Mouse (Mus musculus): ENCODE measurements around the gene Fosl1.

Gene Fosl1

DNA sequence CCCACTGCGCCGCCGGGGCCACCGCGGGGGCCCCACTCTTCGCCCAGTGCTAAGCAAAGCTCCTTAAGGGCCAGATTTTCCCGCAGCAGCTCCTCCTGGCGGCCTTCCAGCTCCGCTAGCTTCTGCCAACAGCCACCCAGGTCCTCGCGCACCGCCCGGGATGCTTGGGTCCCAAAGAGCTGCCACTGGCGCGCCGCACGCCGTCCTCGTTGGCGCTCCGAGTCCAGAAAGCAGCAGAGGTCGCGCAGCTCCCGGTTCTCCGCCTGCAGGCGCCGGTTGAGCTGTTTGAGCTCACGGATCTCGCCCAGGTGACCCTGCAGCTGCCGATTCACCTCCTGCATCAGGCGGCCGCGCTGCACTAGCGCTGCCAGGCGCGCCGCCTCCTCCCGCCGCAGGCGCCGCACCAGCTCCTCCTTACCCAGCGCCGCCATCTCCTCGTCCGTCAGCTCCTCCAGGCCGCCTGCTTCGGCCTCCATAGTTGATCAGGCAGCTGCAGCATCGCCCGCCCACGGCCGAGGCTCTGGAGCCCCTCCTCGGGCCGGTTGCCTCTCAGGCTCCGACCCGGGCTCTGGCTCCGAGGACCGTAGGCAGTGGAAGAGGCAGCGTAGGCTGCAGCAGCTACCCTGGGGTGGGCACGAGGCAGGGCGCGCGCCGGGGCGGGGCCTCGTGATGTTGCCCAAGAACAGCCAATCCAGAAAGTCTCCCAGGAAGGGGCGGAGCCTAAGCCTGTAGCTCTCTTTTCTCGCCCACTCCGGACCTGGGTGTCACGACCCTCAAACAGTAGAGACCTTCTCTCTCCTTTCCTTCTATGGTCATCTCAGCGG, 9.8 kb downstream of the Fosl1 start:
- peak; percentile 74 for ATAC-seq (ENCODE audit: low TSS enrichment)

DNA sequence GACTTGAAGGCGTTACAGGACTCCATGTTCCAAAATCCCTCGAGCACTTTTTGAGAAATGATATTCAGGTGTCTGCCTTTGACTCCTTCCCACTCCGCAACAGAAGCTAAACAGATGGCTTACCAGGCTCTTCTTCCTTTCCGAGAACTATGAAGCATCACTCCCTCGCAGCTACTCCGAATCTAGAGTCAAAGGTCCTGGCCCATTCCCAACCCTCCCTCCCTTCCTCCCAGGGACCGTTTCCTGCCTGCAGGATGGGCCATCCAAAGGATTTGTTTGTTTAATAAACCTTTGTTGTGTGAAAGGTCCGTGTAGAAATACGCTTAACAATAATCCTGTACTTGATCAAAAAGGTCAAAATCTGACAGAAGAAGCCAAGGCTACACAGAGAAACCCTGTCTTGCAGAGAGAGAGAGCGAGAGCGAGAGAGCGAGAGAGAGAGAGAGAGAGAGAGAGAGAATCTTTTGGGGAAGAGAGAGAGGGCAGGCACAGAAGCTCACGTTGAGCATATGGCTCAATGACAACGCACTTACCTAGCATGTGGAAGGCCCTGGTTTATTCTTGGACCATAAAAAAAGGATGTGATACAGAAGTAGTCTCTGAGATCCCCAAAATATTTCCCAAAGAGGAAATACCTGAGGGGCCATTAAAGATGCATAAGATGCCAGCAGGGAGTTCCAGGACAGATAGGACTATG, 10.5 kb downstream of the Fosl1 start, which contains the start of gene Ccdc85b:
TSS of gene Ccdc85b (minus strand) at position 149 of the 697 bp plus-strand sequence.
- 0 out of 2 replicates have a peak, but pooled peaks have one; percentile 3 for ATAC-seq (ENCODE audit: low TSS enrichment)

DNA sequence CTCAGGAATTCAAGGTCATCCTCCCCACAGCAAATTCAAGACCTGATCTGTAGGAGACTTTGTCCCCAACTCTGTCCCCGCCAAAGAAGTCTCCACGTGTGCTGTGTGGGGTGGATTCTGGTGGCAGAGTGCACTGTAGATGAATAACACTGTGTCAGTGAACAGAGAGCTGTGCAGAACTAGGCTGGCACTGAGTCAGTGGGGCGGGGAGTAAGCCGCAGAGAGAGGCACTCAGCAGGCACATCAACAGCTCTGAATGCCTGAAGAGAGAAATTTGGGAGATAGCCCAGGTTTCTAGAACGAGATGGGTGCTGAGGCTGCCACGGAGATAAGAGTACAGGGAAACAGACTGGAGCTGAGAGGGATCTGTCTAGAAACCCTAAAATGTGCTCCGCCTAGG, 11.7 kb downstream of the Fosl1 start:
- ATAC-seq (ENCODE audit: low TSS enrichment) = peak; percentile 28; the same call in 1 of the 2 replicates

- ATAC-seq (ENCODE audit: low TSS enrichment) = no peak
These were observed 12.5 kb downstream of the Fosl1 start for GRCm38 (mm10) chr19:5459896-5460295.

GRCm38 (mm10) chr19:5460465-5460911, 13.1 kb downstream of the Fosl1 start, which contains the start of gene Fibp:
Gene Fibp, plus strand, starts transcription at chr19:5460615.
- ATAC-seq (ENCODE audit: low TSS enrichment) = peak; percentile 50; the same call in 1 of the 2 replicates

GRCm38 (mm10) chr19:5461411-5461810, 14.1 kb downstream of the Fosl1 start:
- no peak for ATAC-seq (ENCODE audit: low TSS enrichment)

GRCm38 (mm10) chr19:5463212-5463611, 15.9 kb downstream of the Fosl1 start:
- no peak for ATAC-seq (ENCODE audit: low TSS enrichment)

GRCm38 (mm10) chr19:5463791-5464562, 16.6 kb downstream of the Fosl1 start:
- ATAC-seq (ENCODE audit: low TSS enrichment) = no peak

GRCm38 (mm10) chr19:5465037-5465436, 17.7 kb downstream of the Fosl1 start:
- ATAC-seq (ENCODE audit: low TSS enrichment) = no peak

GRCm38 (mm10) chr19:5466916-5467500, 19.7 kb downstream of the Fosl1 start:
- no peak for ATAC-seq (ENCODE audit: low TSS enrichment)

DNA sequence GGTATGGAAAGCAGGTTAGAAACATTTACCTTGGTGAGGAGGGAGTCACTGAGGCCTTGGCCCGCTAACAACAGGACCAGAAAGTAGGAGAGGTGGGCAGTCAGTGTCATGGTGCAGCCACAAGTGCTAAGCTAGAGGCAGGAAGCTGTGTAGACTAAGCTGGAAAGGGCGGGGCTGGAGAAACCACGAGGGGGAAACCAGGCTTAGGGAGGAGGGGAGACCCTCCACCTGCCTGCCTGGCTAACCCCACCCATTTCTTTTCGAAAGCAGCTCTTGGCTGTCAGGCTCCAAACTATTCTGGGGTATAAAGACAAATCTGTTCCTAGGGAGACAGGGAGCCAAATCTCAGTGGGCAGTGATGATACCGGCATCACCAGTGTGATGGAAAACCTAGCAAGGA, 21.0 kb downstream of the Fosl1 start, which contains the start of gene Ctsw:
TSS of gene Ctsw (minus strand) at position 134 of the 400 bp plus-strand sequence.
- ATAC-seq (ENCODE audit: low TSS enrichment) = no peak

DNA sequence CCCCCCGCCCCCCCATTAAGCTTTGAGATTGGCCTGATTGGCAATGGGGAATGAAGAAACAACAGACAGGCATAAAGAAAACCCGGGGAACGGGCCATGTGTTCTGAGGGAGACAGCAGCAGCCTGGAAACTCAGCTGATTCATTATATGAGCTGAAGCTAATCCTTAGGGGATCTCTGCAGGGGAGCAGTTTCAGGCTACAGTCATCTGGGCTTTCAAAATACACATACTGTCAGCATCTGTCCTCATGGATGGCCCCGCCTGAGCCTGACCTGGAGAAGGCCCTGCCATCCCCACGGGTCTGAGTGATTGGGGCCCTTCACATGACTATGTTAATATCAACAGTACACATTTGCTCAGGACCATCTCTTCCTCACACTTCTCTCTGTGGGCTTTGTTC, 24.5 kb downstream of the Fosl1 start:
- ATAC-seq (ENCODE audit: low TSS enrichment) = no peak

- ATAC-seq (ENCODE audit: low TSS enrichment) = no peak
These were observed 25.5 kb downstream of the Fosl1 start for GRCm38 (mm10) chr19:5472857-5473256.

DNA sequence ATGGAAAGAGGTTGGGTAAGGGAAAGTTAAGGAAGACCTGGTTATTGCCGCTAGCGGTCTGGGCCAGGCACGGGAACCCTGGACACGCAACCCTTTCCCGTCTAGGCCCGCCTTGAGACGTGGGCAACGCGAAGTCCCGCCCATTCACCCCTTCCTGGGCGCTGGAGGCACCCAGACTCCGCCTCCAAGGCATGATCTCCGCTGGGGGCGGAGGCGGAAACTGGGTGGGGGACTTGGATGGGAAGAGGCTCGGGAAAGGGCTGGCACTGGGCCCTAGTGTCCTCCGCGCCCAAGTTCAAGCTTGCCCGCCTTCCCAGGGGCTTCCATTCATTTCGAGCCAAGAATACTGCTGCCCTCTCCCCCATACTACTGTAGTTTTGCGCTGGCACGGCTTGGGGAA, 26.4 kb downstream of the Fosl1 start, which contains the start of gene Efemp2:
TSS of gene Efemp2 (plus strand) at position 235 of the 400 bp plus-strand sequence.
- no peak for ATAC-seq (ENCODE audit: low TSS enrichment)

- 0 out of 2 replicates have a peak, but pooled peaks have one; percentile 32 for ATAC-seq (ENCODE audit: low TSS enrichment)
These were observed 27.1 kb downstream of the Fosl1 start for GRCm38 (mm10) chr19:5474281-5475068.

DNA sequence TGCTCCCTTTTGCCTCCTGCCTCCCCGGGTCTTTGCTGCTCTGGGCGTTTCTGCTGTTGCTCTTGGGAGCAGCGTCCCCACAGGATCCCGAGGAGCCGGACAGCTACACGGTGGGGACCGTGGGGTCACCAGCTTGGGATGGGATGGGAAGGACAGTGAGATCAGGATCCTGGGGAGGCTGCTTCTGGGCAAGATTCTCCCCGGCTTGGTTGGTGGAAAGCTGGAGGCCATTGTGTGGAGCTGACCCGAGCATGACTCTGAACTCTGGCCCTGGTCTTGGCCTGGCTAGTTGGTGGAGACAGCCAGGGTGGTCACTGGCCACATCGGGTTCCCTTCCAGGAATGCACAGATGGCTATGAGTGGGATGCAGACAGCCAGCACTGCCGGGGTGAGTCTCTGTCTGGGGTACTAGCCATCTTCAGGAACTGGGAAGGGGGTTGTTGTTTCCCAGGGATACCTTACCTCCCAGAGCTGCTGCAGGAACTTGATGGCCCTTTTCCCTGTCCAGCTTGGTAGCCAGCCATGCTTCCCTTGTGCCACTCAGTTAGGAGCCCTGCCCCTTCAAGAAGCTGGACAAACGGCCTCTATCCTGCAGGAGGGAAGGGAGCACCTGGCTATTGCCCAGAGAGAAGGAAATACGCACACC, 27.8 kb downstream of the Fosl1 start:
- no peak for ATAC-seq (ENCODE audit: low TSS enrichment)

DNA sequence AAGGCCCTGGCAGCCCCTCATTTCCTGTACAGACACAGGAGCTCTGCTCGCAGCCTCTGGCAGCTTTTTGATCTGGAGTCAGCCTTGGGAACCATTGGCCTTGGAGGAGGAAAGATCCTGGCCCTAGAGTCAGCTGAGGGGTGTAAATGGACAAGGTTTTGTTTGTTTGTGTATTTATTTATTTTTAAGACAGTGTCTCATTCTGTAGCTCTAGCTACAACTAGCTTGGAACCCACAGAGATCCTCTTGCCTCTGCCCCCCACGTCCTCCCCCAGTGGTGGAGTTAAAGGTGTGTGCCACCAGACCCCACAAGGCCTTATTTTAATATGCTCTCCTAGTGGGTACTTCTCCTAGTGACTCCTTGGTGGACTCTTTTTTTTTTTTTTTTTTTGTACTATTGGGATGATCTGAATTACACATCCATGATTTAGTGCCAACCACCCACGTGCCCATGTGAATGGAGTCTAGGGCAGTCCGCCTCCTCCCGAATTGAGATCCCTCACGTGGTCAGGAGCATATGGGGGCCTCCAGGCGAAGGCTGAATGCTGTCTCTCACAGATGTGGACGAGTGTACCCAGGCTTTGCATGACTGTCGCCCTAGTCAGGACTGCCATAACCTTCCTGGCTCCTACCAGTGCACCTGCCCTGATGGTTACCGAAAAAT, 29.8 kb downstream of the Fosl1 start:
- ATAC-seq (ENCODE audit: low TSS enrichment) = 0 out of 2 replicates have a peak, but pooled peaks have one; percentile 33

DNA sequence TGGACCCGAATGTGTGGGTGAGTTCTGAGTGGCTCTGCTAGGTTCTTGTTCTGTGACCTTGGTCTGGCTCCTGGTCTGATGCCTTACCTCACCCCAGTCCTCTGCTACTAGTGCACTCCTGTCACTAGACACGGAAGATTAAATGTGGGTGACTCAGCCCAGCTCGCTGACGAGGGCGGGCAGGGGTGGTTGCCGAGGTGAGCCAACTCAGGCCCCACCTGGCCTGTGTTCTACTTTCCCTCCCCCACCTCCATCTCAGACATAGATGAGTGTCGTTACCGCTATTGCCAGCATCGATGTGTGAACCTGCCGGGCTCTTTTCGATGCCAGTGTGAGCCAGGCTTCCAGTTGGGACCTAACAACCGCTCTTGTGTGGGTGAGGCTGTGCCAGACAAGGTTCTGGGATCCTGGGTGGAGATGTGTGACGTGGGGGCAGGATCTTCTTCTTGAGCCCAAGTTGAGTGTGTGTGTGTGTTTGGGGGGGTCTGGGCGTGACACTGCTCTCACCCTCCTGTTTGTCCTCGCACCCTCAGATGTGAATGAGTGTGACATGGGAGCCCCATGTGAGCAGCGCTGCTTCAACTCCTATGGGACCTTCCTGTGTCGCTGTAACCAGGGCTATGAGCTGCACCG, 30.4 kb downstream of the Fosl1 start:
- 0 out of 2 replicates have a peak, but pooled peaks have one; percentile 18 for ATAC-seq (ENCODE audit: low TSS enrichment)

DNA sequence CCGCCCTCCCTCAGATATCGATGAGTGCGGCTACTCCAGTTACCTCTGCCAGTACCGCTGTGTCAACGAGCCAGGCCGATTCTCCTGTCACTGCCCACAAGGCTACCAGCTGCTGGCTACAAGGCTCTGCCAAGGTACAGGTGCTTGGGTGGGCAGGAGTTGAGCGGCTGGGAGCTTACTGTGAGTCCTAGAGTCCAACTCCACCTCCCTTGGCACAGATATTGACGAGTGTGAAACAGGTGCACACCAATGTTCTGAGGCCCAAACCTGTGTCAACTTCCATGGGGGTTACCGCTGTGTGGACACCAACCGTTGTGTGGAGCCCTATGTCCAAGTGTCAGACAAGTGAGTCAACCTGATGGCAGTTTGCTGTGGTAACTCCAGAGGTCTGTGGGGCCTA, 32.7 kb downstream of the Fosl1 start:
- no peak for ATAC-seq (ENCODE audit: low TSS enrichment)

All from frontal cortex, adult (tissue).